Mouse (Mus musculus) forebrain, embryonic 16.5 days (tissue): ENCODE data around the gene Defb25. TPM values are rescaled to one million over a fixed set of nuclear protein-coding genes. Genes with fewer than 3 reads are reported as not detected.
A peak's percentile ranks its signal among the peaks of the same experiment; 100 is the strongest.

Experiments
- ATAC-seq: fragments of 200-750 bp; cut with Nextera tagmentation; 2 replicates; pipeline ENCODE4 v1.8.0; 2017; ENCODE audit warnings: mild to moderate bottlenecking, moderate library complexity
- H3K27ac ChIP-seq: fragments of 300-500 bp; sonication (generic); 2 replicates; pipeline ENCODE4 v1.5.1; 2014; ENCODE audit warnings: low read length, control low read depth
- H3K27me3 ChIP-seq: fragments of 300-500 bp; sonication (generic); replicated peaks from 2 replicates; pipeline ENCODE4 v1.6.1; 2014; ENCODE audit warnings: low read length; ENCODE audit not compliant: control insufficient read depth, insufficient read depth
- H3K36me3 ChIP-seq: fragments of 300-500 bp; sonication (generic); 2 replicates; pipeline ENCODE4 v1.6.1; 2014; ENCODE audit not compliant: control insufficient read depth, insufficient read depth
- H3K4me1 ChIP-seq: fragments of 300-500 bp; sonication (generic); replicated peaks from 2 replicates; pipeline ENCODE4 v1.6.1; 2014; ENCODE audit warnings: low read length; ENCODE audit not compliant: control insufficient read depth, insufficient read depth
- H3K4me2 ChIP-seq: fragments of 300-500 bp; sonication (generic); 2 replicates; pipeline ENCODE4 v1.6.1; 2014; ENCODE audit warnings: mild to moderate bottlenecking, low read length, control low read depth
- H3K4me3 ChIP-seq: fragments of 300-500 bp; sonication (generic); replicated peaks from 2 replicates; pipeline ENCODE4 v1.5.1; 2014; ENCODE audit warnings: mild to moderate bottlenecking, low read length, control low read depth
- H3K9ac ChIP-seq: fragments of 300-500 bp; sonication (generic); replicated peaks from 2 replicates; pipeline ENCODE4 v1.6.1; 2014; ENCODE audit warnings: low read depth, low read length, control low read depth
- H3K9me3 ChIP-seq: fragments of 300-500 bp; sonication (generic); 2 replicates; pipeline ENCODE4 v1.6.1; 2016; ENCODE audit warnings: low read length; ENCODE audit not compliant: control insufficient read depth
- WGBS: fragments of 180-500 bp; shearing (Covaris S2); extraction: QIAGEN DNeasy Blood & Tissue Kit; methylation state at CpG from one replicate; pipeline ENCODE4 v1.1.7; 2014; 5-methylcytosine and 5-hydroxymethylcytosine counted together
- polyA plus RNA-seq: library from polyadenylated mRNA; unstranded; fragments of >200 nt; fragmentation: Nextera tagmentation; extraction: Ambion mirVana; gene quantifications from 2 replicates; pipeline ENCODE4 v1.2.1, GENCODE M21; 2015

The Defb25 gene
- polyA plus RNA-seq, 1 experiment from 2014 or later, result not detected

GRCm38 (mm10) chr2:152616470-152616869 is 6.4 kb downstream of the Defb25 start:
- H3K27ac ChIP-seq, result no peak overlapping the region

GRCm38 (mm10) chr2:152615563-152615962 is 7.3 kb downstream of the Defb25 start:
- Histone ChIP-seq H3K4me1 (0 out of 2 replicates have a peak, but pooled peaks cover 2% of the 10 kb centered on the region), H3K27me3 (no peaks in the 10 kb centered on the region), H3K9me3 (no peaks in the 10 kb centered on the region), H3K4me3 (no peak overlapping the region), H3K9ac (no peak overlapping the region), H3K36me3 (no peaks in the 10 kb centered on the region), H3K27ac (no peak overlapping the region), H3K4me2 (no peak overlapping the region)
- WGBS, result 9% methylated on average over 7 of the region's 7 CpGs
- ATAC-seq, result peak; percentile 79

More at GRCm38 (mm10) chr2:152616470-152616869, 6.4 kb downstream of the Defb25 start:
- H3K9ac ChIP-seq, result no peak overlapping the region
- 0 out of 2 replicates have a peak, but pooled peaks cover 2% of the 10 kb centered on the region for H3K4me1 ChIP-seq
- H3K36me3 ChIP-seq, result no peaks in the 10 kb centered on the region
- H3K9me3 ChIP-seq, result no peaks in the 10 kb centered on the region
- no peaks in the 10 kb centered on the region for H3K27me3 ChIP-seq
- no peak for ATAC-seq
- 84% methylated on average over 6 of the region's 6 CpGs for WGBS
- H3K4me2 ChIP-seq, result no peak overlapping the region
- no peak overlapping the region for H3K4me3 ChIP-seq

GRCm38 (mm10) chr2:152612193-152612592 is 10.7 kb downstream of the Defb25 start:
- WGBS, result 28% methylated on average over 8 of the region's 8 CpGs
- Histone ChIP-seq H3K4me2 (no peak overlapping the region), H3K27me3 (no peaks in the 10 kb centered on the region), H3K9ac (no peak overlapping the region), H3K27ac (no peak overlapping the region), H3K9me3 (no peaks in the 10 kb centered on the region), H3K4me3 (no peak overlapping the region), H3K4me1 (0 out of 2 replicates have a peak, but pooled peaks cover 2% of the 10 kb centered on the region), H3K36me3 (no peaks in the 10 kb centered on the region)
- ATAC-seq, result no peak

- no peaks in the 10 kb centered on the region for H3K9me3 ChIP-seq
- H3K4me3 ChIP-seq, result no peak overlapping the region
- H3K27ac ChIP-seq, result no peak overlapping the region
- H3K36me3 ChIP-seq, result no peaks in the 10 kb centered on the region
- 0 out of 2 replicates have a peak, but pooled peaks cover 2% of the 10 kb centered on the region for H3K4me1 ChIP-seq
- ATAC-seq, result no peak
- H3K9ac ChIP-seq, result no peak overlapping the region
- no peak overlapping the region for H3K4me2 ChIP-seq
- H3K27me3 ChIP-seq, result no peaks in the 10 kb centered on the region
- WGBS, result 86% methylated on average over 1 of the region's 1 CpGs
Observed at GRCm38 (mm10) chr2:152608719-152609118, 14.1 kb downstream of the Defb25 start.

- 84% methylated on average over 6 of the region's 6 CpGs for WGBS
- ATAC-seq, result no peak
- no peak overlapping the region for H3K4me2 ChIP-seq
Observed at GRCm38 (mm10) chr2:152607746-152608145, 15.1 kb downstream of the Defb25 start.

GRCm38 (mm10) chr2:152604057-152604456 is 18.8 kb downstream of the Defb25 start, which contains the start of gene Defb36:
TSS of gene Defb36 (plus strand) at chr2:152604327.
- no peaks in the 10 kb centered on the region for H3K4me1 ChIP-seq
- H3K27me3 ChIP-seq, result no peaks in the 10 kb centered on the region
- H3K36me3 ChIP-seq, result no peaks in the 10 kb centered on the region
- H3K27ac ChIP-seq, result no peak within 1 kb of the TSS
- H3K4me2 ChIP-seq, result no peak within 1 kb of the TSS
- H3K9ac ChIP-seq, result no peak within 1 kb of the TSS
- H3K9me3 ChIP-seq, result no peaks in the 10 kb centered on the region
- WGBS, result 84% methylated on average over 15 of the region's 15 CpGs
- H3K4me3 ChIP-seq, result no peak within 1 kb of the TSS
- ATAC-seq, result no peak

More at GRCm38 (mm10) chr2:152607746-152608145, 15.1 kb downstream of the Defb25 start:
- no peaks in the 10 kb centered on the region for H3K27me3 ChIP-seq
- no peak overlapping the region for H3K9ac ChIP-seq
- no peak overlapping the region for H3K27ac ChIP-seq
- no peaks in the 10 kb centered on the region for H3K36me3 ChIP-seq
- H3K4me3 ChIP-seq, result no peak overlapping the region
- 0 out of 2 replicates have a peak, but pooled peaks cover 2% of the 10 kb centered on the region for H3K4me1 ChIP-seq
- no peaks in the 10 kb centered on the region for H3K9me3 ChIP-seq

- no peak for ATAC-seq
- Histone ChIP-seq H3K36me3 (no peaks in the 10 kb centered on the region), H3K9ac (no peak overlapping the region), H3K9me3 (no peaks in the 10 kb centered on the region), H3K4me2 (no peak overlapping the region), H3K27ac (no peak overlapping the region), H3K4me1 (no peaks in the 10 kb centered on the region), H3K27me3 (no peaks in the 10 kb centered on the region), H3K4me3 (no peak overlapping the region)
- 77% methylated on average over 4 of the region's 4 CpGs for WGBS
Observed at GRCm38 (mm10) chr2:152601275-152601960, 21.4 kb downstream of the Defb25 start.

- H3K27ac ChIP-seq, result no peak overlapping the region
- no peak for ATAC-seq
- no peaks in the 10 kb centered on the region for H3K27me3 ChIP-seq
- no peaks in the 10 kb centered on the region for H3K4me1 ChIP-seq
- no peaks in the 10 kb centered on the region for H3K36me3 ChIP-seq
- H3K9me3 ChIP-seq, result no peaks in the 10 kb centered on the region
- no peak overlapping the region for H3K4me2 ChIP-seq
- WGBS, result 93% methylated on average over 6 of the region's 6 CpGs
- H3K9ac ChIP-seq, result no peak overlapping the region
- H3K4me3 ChIP-seq, result no peak overlapping the region
Observed at GRCm38 (mm10) chr2:152600076-152600475, 22.8 kb downstream of the Defb25 start.

- no peaks in the 10 kb centered on the region for H3K27me3 ChIP-seq
- WGBS, result 70% methylated on average over 7 of the region's 7 CpGs
- H3K4me3 ChIP-seq, result no peak within 1 kb of the TSS
- H3K4me1 ChIP-seq, result no peaks in the 10 kb centered on the region
- no peak within 1 kb of the TSS for H3K27ac ChIP-seq
- no peak for ATAC-seq
- H3K4me2 ChIP-seq, result no peak within 1 kb of the TSS
- no peaks in the 10 kb centered on the region for H3K36me3 ChIP-seq
- H3K9ac ChIP-seq, result no peak within 1 kb of the TSS
- H3K9me3 ChIP-seq, result no peaks in the 10 kb centered on the region
Observed at GRCm38 (mm10) chr2:152599299-152599698, 23.6 kb downstream of the Defb25 start, which contains the start of gene Defb45. TSS of gene Defb45 (minus strand) at chr2:152599399.
